Mouse (Mus musculus) liver, embryonic 15.5 days (tissue): ENCODE data around the gene Med12l. TPM values are rescaled to one million over a fixed set of nuclear protein-coding genes. Genes with fewer than 3 reads are reported as not detected.

Experiments used
- ATAC-seq: fragments of 200-750 bp; cut with Nextera tagmentation; 2 replicates; pipeline ENCODE4 v1.8.0; 2017; ENCODE audit warnings: moderate number of reproducible peaks, mild to moderate bottlenecking, moderate library complexity; ENCODE audit not compliant: insufficient read depth
- H3K27ac ChIP-seq: fragments of 300-500 bp; sonication (generic); replicated peaks from 2 replicates; pipeline ENCODE4 v1.5.1; 2015; ENCODE audit warnings: mild to moderate bottlenecking, inconsistent platforms
- H3K27me3 ChIP-seq: fragments of 300-500 bp; sonication (generic); 2 replicates; pipeline ENCODE4 v1.6.1; 2015; ENCODE audit warnings: mild to moderate bottlenecking, inconsistent platforms
- H3K36me3 ChIP-seq: fragments of 300-500 bp; sonication (generic); replicated peaks from 2 replicates; pipeline ENCODE4 v1.6.1; 2015; ENCODE audit warnings: moderate library complexity, mild to moderate bottlenecking, inconsistent platforms
- H3K4me1 ChIP-seq: fragments of 300-500 bp; sonication (generic); replicated peaks from 2 replicates; pipeline ENCODE4 v1.6.1; 2015; ENCODE audit warnings: inconsistent platforms
- H3K4me2 ChIP-seq: fragments of 300-500 bp; sonication (generic); 2 replicates; pipeline ENCODE4 v1.6.1; 2015; ENCODE audit warnings: moderate library complexity, mild to moderate bottlenecking, inconsistent platforms
- H3K4me3 ChIP-seq: fragments of 300-500 bp; sonication (generic); replicated peaks from 2 replicates; pipeline ENCODE4 v1.5.1; 2015; ENCODE audit warnings: mild to moderate bottlenecking, inconsistent platforms
- H3K9ac ChIP-seq: fragments of 300-500 bp; sonication (generic); 2 replicates; pipeline ENCODE4 v1.6.1; 2015; ENCODE audit warnings: moderate library complexity, mild to moderate bottlenecking, inconsistent platforms
- H3K9me3 ChIP-seq: fragments of 300-500 bp; sonication (generic); replicated peaks from 2 replicates; pipeline ENCODE4 v1.6.1; 2016; ENCODE audit warnings: inconsistent platforms
- WGBS: fragments of 180-500 bp; shearing (Covaris S2); methylation state at CpG from one replicate; pipeline ENCODE4 v1.1.7; 2015; ENCODE audit warnings: mixed read lengths; ENCODE audit not compliant: insufficient replicate concordance; 5-methylcytosine and 5-hydroxymethylcytosine counted together
- polyA plus RNA-seq: library from polyadenylated mRNA; unstranded; fragments of >200 nt; fragmentation: Nextera tagmentation; extraction: Ambion mirVana; gene quantifications from 2 replicates; pipeline ENCODE4 v1.2.1, GENCODE M21; 2015

Gene Med12l
- polyA plus RNA-seq: 0.46 and 0.63 TPM in 2 replicates

DNA sequence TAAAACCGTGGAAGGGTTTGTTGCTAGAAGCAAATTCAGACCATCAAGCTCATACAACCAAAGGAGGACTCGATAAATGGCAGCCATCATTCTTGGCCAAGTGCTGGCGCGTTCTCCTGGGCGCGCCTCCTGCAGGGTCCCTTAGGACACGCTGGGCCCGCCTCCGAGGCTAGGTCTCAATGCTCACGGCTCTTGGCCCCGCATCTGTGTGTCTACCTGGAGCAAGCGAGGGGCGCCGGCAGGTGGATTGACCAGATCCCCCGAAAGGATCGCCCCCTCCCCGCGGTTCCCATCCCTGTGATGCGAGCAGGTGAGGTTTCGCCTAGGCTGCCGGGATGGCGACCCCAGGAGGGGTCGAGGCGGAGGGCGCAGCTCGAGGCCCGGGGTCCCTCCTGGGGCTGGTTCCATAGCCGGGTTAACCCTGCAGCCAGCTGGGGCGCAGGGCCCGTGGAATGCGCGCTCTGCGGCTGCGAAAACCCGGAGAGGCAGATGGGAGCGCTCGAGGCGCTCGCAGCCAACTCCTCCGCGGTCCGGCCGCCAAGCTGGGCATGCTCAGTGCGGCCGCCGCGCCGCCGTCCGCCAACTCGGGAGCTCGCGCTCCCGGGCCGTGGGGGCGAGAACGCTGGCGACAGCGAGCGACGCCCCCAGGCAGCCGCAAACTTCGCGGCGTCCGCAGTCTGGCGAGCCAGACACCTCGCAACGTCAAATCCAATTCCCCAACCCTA, at the start of gene Med12l:
TSS of gene Med12l (plus strand) at position 555 of the 725 bp plus-strand sequence.
- Histone ChIP-seq H3K36me3 (no peaks in the 10 kb centered on the region), H3K4me3 (peak within 1 kb of the TSS; percentile 56), H3K4me2 (peak within 1 kb of the TSS; percentile 72), H3K9ac (no peak within 1 kb of the TSS; the same call in 1 of the 2 replicates), H3K4me1 (peaks cover 17% of the 10 kb centered on the region), H3K27me3 (peaks cover 72% of the 10 kb centered on the region), H3K27ac (peak within 1 kb of the TSS; percentile 33; the same call in 1 of the 2 replicates), H3K9me3 (no peaks in the 10 kb centered on the region)
- no peak for ATAC-seq
- under 1% methylated on average over 69 of the region's 69 CpGs for WGBS

GRCm38 (mm10) chr3:58961166-58961565, 44.5 kb upstream of the Med12l start:
- ATAC-seq: no peak

DNA sequence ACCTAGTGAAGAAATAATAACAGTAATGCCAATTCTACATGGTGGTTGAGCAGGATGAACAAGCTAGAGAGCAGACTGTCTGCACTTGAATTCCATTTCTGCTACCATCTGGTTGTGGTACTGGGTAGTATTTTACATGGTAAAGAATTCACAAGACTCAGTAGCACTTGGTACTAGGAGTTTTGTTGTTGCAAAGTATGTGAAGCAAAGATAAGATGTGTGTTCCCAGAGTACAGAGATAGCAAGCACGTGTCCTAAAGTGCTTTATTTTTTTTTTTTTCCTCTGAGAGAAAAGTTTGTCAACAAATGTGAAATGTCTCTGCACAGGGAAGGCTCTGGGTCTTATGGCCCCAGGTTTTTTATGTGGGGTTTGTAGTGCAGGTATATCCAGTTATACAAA, 28.2 kb upstream of the Med12l start:
- Histone ChIP-seq H3K4me2 (no peak overlapping the region), H3K27me3 (no peaks in the 10 kb centered on the region), H3K9ac (no peak overlapping the region), H3K9me3 (no peaks in the 10 kb centered on the region), H3K27ac (no peak overlapping the region), H3K36me3 (no peaks in the 10 kb centered on the region), H3K4me1 (no peaks in the 10 kb centered on the region), H3K4me3 (no peak overlapping the region)
- no peak for ATAC-seq
- WGBS: 5% methylated on average over 1 of the region's 1 CpGs

More at GRCm38 (mm10) chr3:58961166-58961565, 44.5 kb upstream of the Med12l start:
- Histone ChIP-seq H3K36me3 (no peaks in the 10 kb centered on the region), H3K27me3 (no peaks in the 10 kb centered on the region), H3K9me3 (no peaks in the 10 kb centered on the region), H3K4me2 (no peak overlapping the region), H3K27ac (no peak overlapping the region), H3K4me3 (no peak overlapping the region), H3K4me1 (no peaks in the 10 kb centered on the region), H3K9ac (no peak overlapping the region)
- WGBS: 80% methylated on average over 1 of the region's 1 CpGs

- Histone ChIP-seq H3K9me3 (no peaks in the 10 kb centered on the region), H3K4me3 (no peak overlapping the region), H3K9ac (no peak overlapping the region), H3K4me2 (no peak overlapping the region), H3K27ac (no peak overlapping the region), H3K27me3 (no peaks in the 10 kb centered on the region), H3K4me1 (peaks cover 3% of the 10 kb centered on the region; the same call in 1 of the 2 replicates), H3K36me3 (no peaks in the 10 kb centered on the region)
- WGBS: 61% methylated on average over 7 of the region's 7 CpGs
- no peak for ATAC-seq
Observed at GRCm38 (mm10) chr3:58977906-58978622, 27.6 kb upstream of the Med12l start.

GRCm38 (mm10) chr3:58980579-58980978, 25.0 kb upstream of the Med12l start:
- 41% methylated on average over 4 of the region's 4 CpGs for WGBS
- Histone ChIP-seq H3K4me1 (peaks cover 5% of the 10 kb centered on the region; the same call in 1 of the 2 replicates), H3K27me3 (no peaks in the 10 kb centered on the region), H3K9me3 (no peaks in the 10 kb centered on the region), H3K27ac (no peak overlapping the region), H3K4me3 (no peak overlapping the region), H3K9ac (no peak overlapping the region), H3K36me3 (no peaks in the 10 kb centered on the region), H3K4me2 (no peak overlapping the region)
- ATAC-seq: no peak

DNA sequence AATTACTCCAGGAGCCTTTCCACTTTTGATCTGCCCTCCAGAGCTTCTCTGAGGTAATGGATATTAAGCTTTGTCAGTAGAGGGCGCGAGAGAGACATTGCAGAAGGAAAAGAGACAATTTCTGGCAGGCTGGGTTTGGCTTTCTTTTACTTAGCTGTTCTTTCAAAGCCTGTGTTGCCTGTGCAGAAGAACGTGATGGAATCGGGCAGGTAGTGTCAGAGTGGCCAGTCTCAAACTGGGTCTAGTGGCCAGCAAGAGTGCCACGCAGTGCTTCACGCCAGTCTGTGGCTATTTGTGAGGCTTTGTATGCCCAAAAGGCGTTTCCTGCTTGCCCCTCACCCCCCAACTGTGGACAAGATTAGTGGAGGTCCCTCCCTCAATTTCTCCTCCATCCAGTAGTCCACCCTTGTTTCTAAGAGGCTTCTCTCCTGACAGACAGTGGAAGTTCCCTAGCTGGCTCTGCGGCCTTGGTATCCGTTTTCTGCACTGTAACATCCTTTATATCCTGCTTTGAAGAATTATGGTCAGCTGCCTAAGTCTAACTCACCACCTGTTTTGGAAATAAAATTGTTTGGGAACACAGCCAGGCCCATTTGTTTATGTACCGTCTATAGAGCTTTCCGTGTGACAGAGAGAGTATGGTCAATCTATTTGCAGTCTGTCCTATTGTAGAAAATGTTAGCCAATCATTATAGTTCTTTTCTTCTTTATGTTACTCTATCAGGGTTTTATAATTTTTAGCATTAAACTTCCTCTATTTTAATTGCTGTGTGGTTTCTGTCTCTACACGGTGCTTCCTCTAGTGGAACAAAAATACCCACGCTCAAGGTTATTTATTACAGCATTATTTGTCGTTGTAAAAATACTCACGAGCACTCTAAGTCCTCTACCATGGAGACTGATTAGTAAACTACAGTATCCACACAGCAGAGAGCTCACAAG, 22.5 kb upstream of the Med12l start:
- H3K4me3 ChIP-seq: no peak overlapping the region
- no peaks in the 10 kb centered on the region for H3K36me3 ChIP-seq
- no peak overlapping the region for H3K9ac ChIP-seq
- H3K4me1 ChIP-seq: peaks cover 5% of the 10 kb centered on the region; the same call in 1 of the 2 replicates
- ATAC-seq: no peak
- 18% methylated on average over 15 of the region's 15 CpGs for WGBS
- H3K27ac ChIP-seq: no peak overlapping the region
- peaks cover 7% of the 10 kb centered on the region; the same call in 1 of the 2 replicates for H3K27me3 ChIP-seq
- H3K4me2 ChIP-seq: peak overlapping the region; percentile 27; the same call in 1 of the 2 replicates
- no peaks in the 10 kb centered on the region for H3K9me3 ChIP-seq

DNA sequence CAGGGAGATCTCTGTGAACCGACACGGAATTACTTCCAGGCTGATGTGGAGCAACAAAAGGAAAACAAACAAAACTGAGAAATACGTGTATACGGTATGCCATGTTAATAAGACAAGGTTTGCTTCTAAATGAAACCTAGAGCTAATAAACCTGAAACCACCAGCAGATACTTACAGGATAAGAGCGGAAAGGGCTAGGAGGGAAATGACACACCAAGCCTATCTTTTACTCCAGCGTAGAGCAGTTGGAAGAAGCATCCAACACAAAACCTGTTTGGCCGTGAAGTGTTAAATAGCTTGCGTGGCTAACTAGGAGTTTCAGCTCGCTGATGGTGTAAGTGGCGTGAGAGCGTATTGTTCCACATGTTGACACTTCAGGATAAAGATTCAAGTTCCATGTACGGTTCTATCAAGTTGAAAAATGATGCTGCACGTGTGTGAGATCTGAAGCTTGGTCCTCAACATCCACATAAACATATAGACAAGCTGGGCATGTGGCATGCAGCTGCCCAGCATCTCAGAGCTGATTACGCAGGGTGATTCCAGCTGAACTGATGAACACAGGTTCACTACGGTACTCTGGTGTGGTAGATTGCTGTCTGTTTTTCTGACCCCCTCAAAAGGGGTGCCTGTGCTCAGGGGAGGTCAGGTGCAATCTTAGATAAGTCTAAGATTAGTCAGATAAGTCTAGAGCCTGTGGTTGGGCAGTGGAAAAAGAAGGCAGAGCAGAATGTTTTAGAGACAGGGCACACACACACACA, 21.6 kb upstream of the Med12l start:
- ATAC-seq: no peak
- peaks cover 5% of the 10 kb centered on the region; the same call in 1 of the 2 replicates for H3K4me1 ChIP-seq
- H3K36me3 ChIP-seq: no peaks in the 10 kb centered on the region
- no peak overlapping the region for H3K4me2 ChIP-seq
- whole genome bisulfite sequencing: 45% methylated on average over 15 of the region's 15 CpGs
- H3K9ac ChIP-seq: no peak overlapping the region
- no peak overlapping the region for H3K4me3 ChIP-seq
- H3K27me3 ChIP-seq: peaks cover 7% of the 10 kb centered on the region; the same call in 1 of the 2 replicates
- H3K9me3 ChIP-seq: no peaks in the 10 kb centered on the region
- no peak overlapping the region for H3K27ac ChIP-seq

DNA sequence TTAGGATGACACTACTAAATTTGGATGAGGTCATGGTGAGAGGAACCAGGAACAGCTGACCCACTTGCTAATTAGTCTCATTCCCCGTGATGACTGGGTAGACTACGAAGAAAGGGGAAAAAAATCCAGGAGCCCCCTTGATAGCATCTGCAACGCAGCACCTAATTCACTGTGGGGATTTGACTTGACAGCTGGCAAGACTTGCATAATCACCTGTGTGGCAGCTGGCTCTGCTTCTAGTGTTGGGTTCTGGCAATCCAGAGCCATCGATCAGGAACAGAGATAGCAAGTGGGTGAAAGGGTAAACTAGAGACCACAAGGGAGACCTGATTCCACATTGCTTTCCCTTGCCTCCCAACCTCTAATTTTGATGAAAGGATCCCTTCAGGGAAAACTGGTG, 19.8 kb upstream of the Med12l start:
- Histone ChIP-seq H3K27me3 (peaks cover 7% of the 10 kb centered on the region; the same call in 1 of the 2 replicates), H3K36me3 (no peaks in the 10 kb centered on the region), H3K4me2 (no peak overlapping the region), H3K9me3 (no peaks in the 10 kb centered on the region), H3K4me1 (peaks cover 5% of the 10 kb centered on the region; the same call in 1 of the 2 replicates), H3K9ac (no peak overlapping the region), H3K4me3 (no peak overlapping the region), H3K27ac (no peak overlapping the region)
- 38% methylated on average over 4 of the region's 4 CpGs for WGBS
- ATAC-seq: no peak

GRCm38 (mm10) chr3:58989374-58989773, 16.3 kb upstream of the Med12l start:
- ATAC-seq: no peak
- H3K9me3 ChIP-seq: no peaks in the 10 kb centered on the region
- WGBS: 14% methylated on average over 3 of the region's 3 CpGs

DNA sequence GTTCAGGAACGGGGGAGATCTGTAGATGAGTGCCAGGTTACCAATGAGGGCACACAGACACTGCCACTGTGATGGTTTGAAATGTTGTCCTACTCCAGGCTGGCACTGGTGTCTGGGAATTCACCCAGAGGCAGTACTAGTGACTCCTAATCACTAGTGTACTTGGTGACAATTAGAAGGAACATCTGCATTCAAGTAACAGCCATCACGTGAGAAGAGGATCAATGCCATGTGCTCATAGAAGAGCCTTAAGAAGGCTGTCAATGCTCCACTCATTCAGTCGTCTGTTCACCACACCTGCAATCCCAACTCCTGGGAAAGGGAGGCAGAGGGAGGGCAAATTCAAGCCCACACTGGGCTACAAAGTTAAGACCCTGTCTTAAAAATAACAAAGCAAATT, 15.1 kb upstream of the Med12l start:
- Histone ChIP-seq H3K4me1 (no peaks in the 10 kb centered on the region), H3K4me2 (no peak overlapping the region), H3K9me3 (no peaks in the 10 kb centered on the region), H3K9ac (no peak overlapping the region), H3K27me3 (peaks cover 7% of the 10 kb centered on the region; the same call in 1 of the 2 replicates), H3K27ac (no peak overlapping the region), H3K4me3 (no peak overlapping the region), H3K36me3 (no peaks in the 10 kb centered on the region)
- WGBS: 55% methylated on average over 3 of the region's 3 CpGs
- ATAC-seq: no peak

More at GRCm38 (mm10) chr3:58989374-58989773, 16.3 kb upstream of the Med12l start:
- no peaks in the 10 kb centered on the region for H3K36me3 ChIP-seq
- H3K9ac ChIP-seq: no peak overlapping the region
- no peaks in the 10 kb centered on the region for H3K4me1 ChIP-seq
- no peak overlapping the region for H3K4me3 ChIP-seq
- H3K27ac ChIP-seq: no peak overlapping the region
- peaks cover 7% of the 10 kb centered on the region; the same call in 1 of the 2 replicates for H3K27me3 ChIP-seq
- H3K4me2 ChIP-seq: no peak overlapping the region
